Mouse (Mus musculus) heart, embryonic 11.5 days (tissue): ENCODE results near the gene Mroh7. TPM values are rescaled to one million over a fixed set of nuclear protein-coding genes. Genes with fewer than 3 reads are reported as not detected.
"Not testable (repeated sequence)": the region's sequence is repeated elsewhere in the genome, so short reads cannot be mapped to it uniquely, and the experiment has no call there.

Experiments used
- ATAC-seq: fragments of 200-750 bp; cut with Nextera tagmentation; replicated peaks from 2 replicates; pipeline ENCODE4 v1.8.0; 2017; ENCODE audit warnings: moderate library complexity; ENCODE audit not compliant: insufficient number of reproducible peaks, low FRiP score, low TSS enrichment
- H3K27ac ChIP-seq: fragments of 300-500 bp; sonication (generic); 2 replicates; pipeline ENCODE4 v1.5.1; 2014; ENCODE audit warnings: mild to moderate bottlenecking, low read depth, low read length
- H3K27me3 ChIP-seq: fragments of 300-500 bp; sonication (generic); 2 replicates; pipeline ENCODE4 v1.6.1; 2014; ENCODE audit warnings: mild to moderate bottlenecking, low read length, mixed read lengths; ENCODE audit not compliant: control insufficient read depth, insufficient read depth
- H3K36me3 ChIP-seq: fragments of 300-500 bp; sonication (generic); 2 replicates; pipeline ENCODE4 v1.6.1; 2014; ENCODE audit warnings: mild to moderate bottlenecking, low read length, moderate library complexity, mixed read lengths; ENCODE audit not compliant: control insufficient read depth, insufficient read depth
- H3K4me1 ChIP-seq: fragments of 300-500 bp; sonication (generic); 2 replicates; pipeline ENCODE4 v1.6.1; 2014; ENCODE audit warnings: low read length; ENCODE audit not compliant: control insufficient read depth, insufficient read depth
- H3K4me2 ChIP-seq: fragments of 300-500 bp; sonication (generic); 2 replicates; pipeline ENCODE4 v1.6.1; 2014; ENCODE audit warnings: mild to moderate bottlenecking, moderate library complexity
- H3K4me3 ChIP-seq: fragments of 300-500 bp; sonication (generic); 2 replicates; pipeline ENCODE4 v1.5.1; 2014; ENCODE audit warnings: low read depth, low read length
- H3K9ac ChIP-seq: fragments of 300-500 bp; sonication (generic); 2 replicates; pipeline ENCODE4 v1.6.1; 2014; ENCODE audit warnings: mild to moderate bottlenecking, low read depth, low read length, moderate library complexity
- H3K9me3 ChIP-seq: fragments of 300-500 bp; sonication (generic); replicated peaks from 2 replicates; pipeline ENCODE4 v1.6.1; 2016; ENCODE audit warnings: low read length; ENCODE audit not compliant: control insufficient read depth
- WGBS: fragments of 180-500 bp; shearing (Covaris S2); extraction: QIAGEN DNeasy Blood & Tissue Kit; methylation state at CpG from one replicate; pipeline ENCODE4 v1.1.7; 2014; ENCODE audit not compliant: insufficient replicate concordance; 5-methylcytosine and 5-hydroxymethylcytosine counted together
- polyA plus RNA-seq: library from polyadenylated mRNA; unstranded; fragments of >200 nt; fragmentation: Nextera tagmentation; extraction: Ambion mirVana; gene quantifications from 2 replicates; pipeline ENCODE4 v1.2.1, GENCODE M21; 2014

Mroh7 gene
- 0.17 and 0.38 TPM in 2 replicates for polyA plus RNA-seq

- Histone ChIP-seq H3K9me3 (no peaks in the 10 kb centered on the region), H3K4me3 (no peak within 1 kb of the TSS), H3K4me1 (no peaks in the 10 kb centered on the region), H3K27ac (no peak within 1 kb of the TSS), H3K9ac (no peak within 1 kb of the TSS), H3K27me3 (no peaks in the 10 kb centered on the region; the same call in 1 of the 2 replicates), H3K36me3 (no peaks in the 10 kb centered on the region), H3K4me2 (no peak within 1 kb of the TSS)
- WGBS: 79% methylated on average over 7 of the region's 7 CpGs
- ATAC-seq: no peak
Measured at GRCm38 (mm10) chr4:106730814-106731213, at the start of gene Mroh7. Mroh7 (minus strand) TSS chr4:106730925.

- no peak for ATAC-seq
- Histone ChIP-seq H3K9me3 (no peaks in the 10 kb centered on the region), H3K4me2 (no peak overlapping the region), H3K27me3 (no peaks in the 10 kb centered on the region), H3K4me1 (peaks cover 20% of the 10 kb centered on the region), H3K9ac (no peak overlapping the region), H3K36me3 (no peaks in the 10 kb centered on the region), H3K27ac (no peak overlapping the region), H3K4me3 (no peak overlapping the region)
- whole genome bisulfite sequencing: 45% methylated on average over 3 of the region's 3 CpGs
Measured at GRCm38 (mm10) chr4:106780045-106780444, 49.3 kb upstream of the Mroh7 start.

- ATAC-seq: peak; percentile 84
- Histone ChIP-seq H3K27ac (peak overlapping the region; percentile 73), H3K4me1 (peaks cover 18% of the 10 kb centered on the region), H3K36me3 (no peaks in the 10 kb centered on the region), H3K9ac (no peak overlapping the region), H3K4me2 (peak overlapping the region; percentile 4; the same call in 1 of the 2 replicates), H3K4me3 (no peak overlapping the region), H3K27me3 (no peaks in the 10 kb centered on the region), H3K9me3 (no peaks in the 10 kb centered on the region)
- WGBS: 53% methylated on average over 5 of the region's 5 CpGs
Measured at GRCm38 (mm10) chr4:106778116-106778788, 47.5 kb upstream of the Mroh7 start.

- H3K4me3 ChIP-seq: no peak overlapping the region
- H3K4me1 ChIP-seq: peaks cover 13% of the 10 kb centered on the region
- H3K9me3 ChIP-seq: no peaks in the 10 kb centered on the region
- H3K36me3 ChIP-seq: no peaks in the 10 kb centered on the region
- no peak overlapping the region for H3K9ac ChIP-seq
- no peaks in the 10 kb centered on the region for H3K27me3 ChIP-seq
- ATAC-seq: no peak
- H3K4me2 ChIP-seq: no peak overlapping the region
- 56% methylated on average over 3 of the region's 3 CpGs for WGBS
- no peak overlapping the region for H3K27ac ChIP-seq
Measured at GRCm38 (mm10) chr4:106776998-106777397, 46.3 kb upstream of the Mroh7 start.

GRCm38 (mm10) chr4:106775767-106776166 is 45.0 kb upstream of the Mroh7 start:
- H3K4me1 ChIP-seq: peaks cover 13% of the 10 kb centered on the region
- H3K4me3 ChIP-seq, ATAC-seq, H3K27ac ChIP-seq, H3K4me2 ChIP-seq, H3K9me3 ChIP-seq, H3K36me3 ChIP-seq, H3K9ac ChIP-seq, H3K27me3 ChIP-seq: not testable (repeated sequence)
- 85% methylated on average over 6 of the region's 6 CpGs for WGBS

GRCm38 (mm10) chr4:106772558-106772957 is 41.8 kb upstream of the Mroh7 start:
- 90% methylated on average over 1 of the region's 1 CpGs for WGBS

GRCm38 (mm10) chr4:106769306-106769705 is 38.6 kb upstream of the Mroh7 start:
- ATAC-seq: no peak
- no peaks in the 10 kb centered on the region for H3K36me3 ChIP-seq
- H3K4me2 ChIP-seq: no peak overlapping the region
- no peaks in the 10 kb centered on the region for H3K27me3 ChIP-seq
- no peaks in the 10 kb centered on the region for H3K4me1 ChIP-seq
- no peak overlapping the region for H3K4me3 ChIP-seq
- no peak overlapping the region for H3K9ac ChIP-seq
- 70% methylated on average over 2 of the region's 2 CpGs for WGBS
- H3K27ac ChIP-seq: no peak overlapping the region
- H3K9me3 ChIP-seq: no peaks in the 10 kb centered on the region

More at GRCm38 (mm10) chr4:106772558-106772957, 41.8 kb upstream of the Mroh7 start:
- Histone ChIP-seq H3K27me3 (no peaks in the 10 kb centered on the region), H3K9me3 (no peaks in the 10 kb centered on the region), H3K4me1 (no peaks in the 10 kb centered on the region), H3K9ac (no peak overlapping the region), H3K27ac (no peak overlapping the region), H3K4me3 (no peak overlapping the region), H3K4me2 (no peak overlapping the region), H3K36me3 (no peaks in the 10 kb centered on the region)
- ATAC-seq: no peak

GRCm38 (mm10) chr4:106764166-106764565 is 33.4 kb upstream of the Mroh7 start:
- WGBS: 81% methylated on average over 7 of the region's 7 CpGs
- H3K9ac ChIP-seq: no peak overlapping the region
- H3K4me1 ChIP-seq: no peaks in the 10 kb centered on the region
- H3K27me3 ChIP-seq: no peaks in the 10 kb centered on the region
- H3K9me3 ChIP-seq: no peaks in the 10 kb centered on the region
- no peak overlapping the region for H3K27ac ChIP-seq
- no peak for ATAC-seq
- no peak overlapping the region for H3K4me2 ChIP-seq
- H3K36me3 ChIP-seq: no peaks in the 10 kb centered on the region
- no peak overlapping the region for H3K4me3 ChIP-seq

- Histone ChIP-seq H3K4me2 (no peak overlapping the region), H3K4me1 (peaks cover 7% of the 10 kb centered on the region; the same call in 1 of the 2 replicates), H3K9me3 (no peaks in the 10 kb centered on the region), H3K27me3 (no peaks in the 10 kb centered on the region), H3K9ac (no peak overlapping the region), H3K36me3 (no peaks in the 10 kb centered on the region), H3K27ac (no peak overlapping the region), H3K4me3 (no peak overlapping the region)
- 92% methylated on average over 6 of the region's 6 CpGs for WGBS
- no peak for ATAC-seq
Measured at GRCm38 (mm10) chr4:106751726-106752125, 21.0 kb upstream of the Mroh7 start.
